Mouse (Mus musculus): ENCODE measurements around the gene Gm10273. TPM values are rescaled to one million over a fixed set of nuclear protein-coding genes. Genes with fewer than 3 reads are reported as not detected.
A peak's percentile ranks its signal among the peaks of the same experiment; 100 is the strongest.

The Gm10273 gene
- total and polyA plus RNA-seq, 2 experiments from 2014 or later: 4.6 to 11.2 TPM

DNA sequence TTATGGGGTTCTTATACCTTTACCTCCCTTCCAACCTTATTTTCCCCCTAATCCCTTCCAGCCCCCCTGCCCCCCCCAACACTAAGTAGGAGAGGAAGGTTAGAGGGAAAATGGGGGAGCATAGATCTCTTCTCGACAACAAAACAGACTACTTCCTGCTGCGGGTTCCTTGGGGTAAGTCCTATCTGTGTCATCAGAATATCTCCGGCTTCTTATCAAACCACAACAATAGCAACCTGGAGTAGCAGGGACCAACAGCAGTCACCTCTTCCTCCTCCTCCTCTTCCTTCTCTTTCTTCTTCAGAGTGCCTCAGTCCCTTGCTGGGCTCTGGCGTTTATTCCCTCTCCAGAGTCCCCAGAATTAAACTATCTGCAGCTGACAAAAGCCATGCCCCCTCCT lies 3.5 kb upstream of the Gm10273 start:
- no peaks in the 10 kb centered on the region for H3K27me3 ChIP-seq (ENCODE audit: insufficient read depth, low read length)
- 77% methylated on average over 4 of the region's 4 CpGs for WGBS
- DNase-seq (no peak), ATAC-seq (no peak)
- H3K4me2 ChIP-seq (ENCODE audit: low read depth): no peak overlapping the region
- TF ChIP-seq CTCF (IDR thresholded peaks at IDR 0.05; ENCODE audit: low read depth): no peak
- no peak overlapping the region for H3K9ac ChIP-seq
- no peaks in the 10 kb centered on the region for H3K36me3 ChIP-seq (ENCODE audit: insufficient read depth)
- no peak overlapping the region for H3K27ac ChIP-seq (ENCODE audit: low read depth, low read length)
- no peaks in the 10 kb centered on the region for H3K4me1 ChIP-seq (ENCODE audit: insufficient read depth)
- H3K4me3 ChIP-seq (ENCODE audit: low read depth, low read length): no peak overlapping the region
- 0 out of 2 replicates have a peak, but pooled peaks cover 11% of the 10 kb centered on the region for H3K9me3 ChIP-seq (ENCODE audit: low read length)

DNA sequence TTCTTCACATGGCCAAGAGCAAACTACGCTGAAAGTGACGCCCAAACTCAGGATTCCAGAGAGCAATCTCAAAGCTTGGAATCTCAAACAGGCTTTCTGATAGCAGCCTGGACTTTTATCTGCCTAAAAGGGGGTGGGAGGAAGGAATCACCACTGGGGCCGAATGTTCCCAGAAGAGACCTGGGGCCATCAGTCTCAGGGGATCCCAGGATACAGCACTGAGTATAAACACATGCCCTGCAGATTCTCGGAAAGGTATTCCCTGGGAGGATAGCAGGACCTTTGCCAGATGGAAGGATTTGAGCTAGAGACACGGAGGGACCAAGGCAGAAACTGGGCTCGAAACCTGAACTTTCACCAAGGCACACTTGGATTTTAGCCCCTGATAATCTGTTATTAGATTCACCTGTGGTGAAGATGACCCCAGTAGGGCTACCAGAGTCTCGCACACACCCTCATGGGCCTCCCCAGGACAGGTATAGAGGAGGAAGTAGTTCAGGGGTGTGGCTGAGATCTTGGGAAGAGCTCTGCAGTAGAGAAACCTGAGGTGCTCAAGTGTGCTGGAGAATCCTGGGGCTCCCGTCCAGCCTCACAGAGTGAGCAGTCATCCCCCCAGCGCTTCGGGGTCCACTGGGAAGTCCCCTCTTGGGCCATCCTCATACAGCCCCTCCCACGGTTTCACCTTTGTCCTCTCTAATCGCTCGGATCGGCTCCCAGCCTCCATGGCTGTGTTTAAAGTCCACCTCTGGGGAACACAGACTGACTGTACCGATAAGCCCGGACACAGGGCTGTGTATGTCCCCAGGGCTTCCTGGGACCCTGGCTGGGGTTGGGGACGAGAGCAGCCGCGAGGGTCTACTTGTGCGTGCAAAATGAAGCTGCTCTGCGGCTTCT lies 7.7 kb downstream of the Gm10273 start, which contains the start of gene Pla2g12b:
Gene Pla2g12b (plus strand): TSS at position 762 of the 894 bp plus-strand sequence.
- DNase-seq (no peak), ATAC-seq (no peak)
- 79% methylated on average over 21 of the region's 21 CpGs for WGBS
- no peaks in the 10 kb centered on the region for H3K9me3 ChIP-seq (ENCODE audit: low read length)
- H3K4me2 ChIP-seq (ENCODE audit: low read depth): no peak within 1 kb of the TSS
- H3K9ac ChIP-seq: no peak within 1 kb of the TSS
- no peak within 1 kb of the TSS for H3K4me3 ChIP-seq (ENCODE audit: low read depth, low read length)
- no peaks in the 10 kb centered on the region for H3K4me1 ChIP-seq (ENCODE audit: insufficient read depth)
- H3K27me3 ChIP-seq (ENCODE audit: insufficient read depth, low read length): no peaks in the 10 kb centered on the region
- no peaks in the 10 kb centered on the region for H3K36me3 ChIP-seq (ENCODE audit: insufficient read depth)
- no peak for TF ChIP-seq CTCF (IDR thresholded peaks at IDR 0.05; ENCODE audit: low read depth)
- no peak within 1 kb of the TSS for H3K27ac ChIP-seq (ENCODE audit: low read depth, low read length)

DNA sequence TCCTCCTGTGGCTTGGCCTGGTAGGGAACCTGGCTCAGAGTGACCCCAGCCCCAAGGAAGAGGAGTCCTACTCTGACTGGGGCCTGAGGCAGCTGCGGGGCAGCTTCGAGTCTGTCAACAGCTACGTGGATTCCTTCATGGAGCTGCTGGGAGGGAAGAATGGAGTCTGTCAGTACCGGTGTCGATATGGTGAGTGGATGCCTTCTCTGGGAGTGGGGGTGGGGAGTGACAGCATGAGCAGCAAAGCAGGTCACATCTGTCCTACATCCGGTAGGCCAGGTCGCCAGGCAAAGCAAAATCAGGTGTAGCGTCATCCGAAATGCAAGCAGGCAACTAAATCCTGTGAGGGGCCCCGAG lies 8.3 kb downstream of the Gm10273 start:
- no peak overlapping the region for H3K4me2 ChIP-seq (ENCODE audit: low read depth)
- no peak for ATAC-seq
- H3K4me1 ChIP-seq (ENCODE audit: insufficient read depth): 0 out of 2 replicates have a peak, but pooled peaks cover 3% of the 10 kb centered on the region
- WGBS: 85% methylated on average over 10 of the region's 10 CpGs
- no peak for DNase-seq
- no peak overlapping the region for H3K4me3 ChIP-seq (ENCODE audit: low read depth, low read length)
- H3K27me3 ChIP-seq (ENCODE audit: insufficient read depth, low read length): no peaks in the 10 kb centered on the region
- no peaks in the 10 kb centered on the region for H3K9me3 ChIP-seq (ENCODE audit: low read length)
- no peak for TF ChIP-seq CTCF (IDR thresholded peaks at IDR 0.05; ENCODE audit: low read depth)
- no peak overlapping the region for H3K9ac ChIP-seq
- no peaks in the 10 kb centered on the region for H3K36me3 ChIP-seq (ENCODE audit: insufficient read depth)
- no peak overlapping the region for H3K27ac ChIP-seq (ENCODE audit: low read depth, low read length)

DNA sequence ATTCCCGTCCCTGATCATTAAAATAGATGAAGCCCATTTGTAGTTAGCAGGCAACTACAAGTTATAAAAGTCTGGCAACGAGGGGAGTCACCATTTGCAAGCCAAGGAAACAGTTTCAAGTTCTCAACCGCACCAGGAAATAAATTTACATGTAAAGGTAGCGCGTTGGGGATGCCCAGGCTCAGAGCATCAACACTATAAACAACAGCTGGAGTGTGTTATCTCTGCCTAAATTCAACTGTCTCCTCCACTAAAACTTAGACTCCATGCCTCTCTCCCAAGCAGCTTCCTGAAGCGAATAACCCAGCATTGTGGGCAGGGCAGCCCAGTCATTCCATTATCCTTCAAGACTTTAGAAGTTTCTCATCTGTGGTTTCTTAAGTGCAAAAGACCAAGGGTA lies 13.1 kb downstream of the Gm10273 start:
- DNase-seq (no peak), ATAC-seq (no peak)
- H3K36me3 ChIP-seq (ENCODE audit: insufficient read depth): no peaks in the 10 kb centered on the region
- H3K9ac ChIP-seq: no peak overlapping the region
- no peak overlapping the region for H3K27ac ChIP-seq (ENCODE audit: low read depth, low read length)
- H3K4me1 ChIP-seq (ENCODE audit: insufficient read depth): 0 out of 2 replicates have a peak, but pooled peaks cover 4% of the 10 kb centered on the region
- 57% methylated on average over 6 of the region's 6 CpGs for WGBS
- no peak overlapping the region for H3K4me3 ChIP-seq (ENCODE audit: low read depth, low read length)
- H3K27me3 ChIP-seq (ENCODE audit: insufficient read depth, low read length): no peaks in the 10 kb centered on the region
- no peaks in the 10 kb centered on the region for H3K9me3 ChIP-seq (ENCODE audit: low read length)
- H3K4me2 ChIP-seq (ENCODE audit: low read depth): no peak overlapping the region
- TF ChIP-seq CTCF (IDR thresholded peaks at IDR 0.05; ENCODE audit: low read depth): no peak

DNA sequence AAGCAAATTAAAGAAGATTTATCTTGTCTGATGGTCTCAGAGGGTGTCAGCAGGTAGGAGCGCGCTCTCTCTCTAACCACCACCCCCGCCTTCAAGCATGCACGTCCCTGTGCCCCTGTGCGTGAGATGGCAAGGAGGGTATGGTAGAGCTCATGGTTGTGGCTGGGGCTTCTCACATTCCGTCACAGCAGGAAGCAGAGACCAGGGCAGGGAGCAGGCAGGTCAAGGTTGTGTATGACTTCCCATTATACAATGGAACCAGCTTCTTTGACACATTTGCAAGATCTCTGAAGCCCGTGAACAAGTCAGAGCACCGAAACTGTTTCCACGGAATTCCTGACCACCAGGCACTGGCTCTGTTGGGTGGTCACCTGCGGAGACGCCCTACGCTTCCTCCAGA lies 14.8 kb downstream of the Gm10273 start:
- no peaks in the 10 kb centered on the region for H3K36me3 ChIP-seq (ENCODE audit: insufficient read depth)
- H3K9ac ChIP-seq: no peak overlapping the region
- 91% methylated on average over 12 of the region's 12 CpGs for WGBS
- 0 out of 2 replicates have a peak, but pooled peaks cover 4% of the 10 kb centered on the region for H3K4me1 ChIP-seq (ENCODE audit: insufficient read depth)
- no peak for ATAC-seq
- H3K27ac ChIP-seq (ENCODE audit: low read depth, low read length): no peak overlapping the region
- DNase-seq: no peak
- no peak for TF ChIP-seq CTCF (IDR thresholded peaks at IDR 0.05; ENCODE audit: low read depth)
- H3K4me2 ChIP-seq (ENCODE audit: low read depth): no peak overlapping the region
- no peaks in the 10 kb centered on the region for H3K27me3 ChIP-seq (ENCODE audit: insufficient read depth, low read length)
- no peak overlapping the region for H3K4me3 ChIP-seq (ENCODE audit: low read depth, low read length)
- H3K9me3 ChIP-seq (ENCODE audit: low read length): no peaks in the 10 kb centered on the region

DNA sequence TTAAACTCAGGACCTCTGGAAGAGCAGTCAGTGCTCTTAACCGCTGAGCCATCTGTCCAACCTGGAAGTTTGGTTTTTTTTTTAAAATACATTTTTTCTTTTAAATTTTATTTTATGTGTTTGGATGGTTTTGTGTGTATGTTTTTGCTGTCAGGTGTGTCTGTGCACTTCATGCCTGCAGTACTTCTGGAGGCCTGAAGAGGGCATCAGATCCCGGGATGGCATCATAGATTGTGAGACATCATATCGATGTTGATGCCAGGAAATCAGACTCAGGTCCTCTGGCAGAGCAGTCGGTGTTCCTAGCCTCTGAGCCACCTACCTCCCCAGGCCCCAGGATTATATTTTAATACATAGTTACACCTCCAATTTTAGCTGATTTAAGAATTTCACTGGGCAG lies 18.3 kb downstream of the Gm10273 start:
- Histone ChIP-seq H3K4me1 (ENCODE audit: insufficient read depth) (0 out of 2 replicates have a peak, but pooled peaks cover under 1% of the 10 kb centered on the region), H3K9me3 (ENCODE audit: low read length) (no peaks in the 10 kb centered on the region), H3K4me3 (ENCODE audit: low read depth, low read length) (no peak overlapping the region), H3K27ac (ENCODE audit: low read depth, low read length) (no peak overlapping the region), H3K4me2 (ENCODE audit: low read depth) (no peak overlapping the region), H3K27me3 (ENCODE audit: insufficient read depth, low read length) (no peaks in the 10 kb centered on the region), H3K9ac (no peak overlapping the region), H3K36me3 (ENCODE audit: insufficient read depth) (no peaks in the 10 kb centered on the region)
- no peak for ATAC-seq
- peak; percentile 17; the same call in 1 of the 2 replicates for TF ChIP-seq CTCF (IDR thresholded peaks at IDR 0.05; ENCODE audit: low read depth)
- no peak for DNase-seq
- WGBS: 94% methylated on average over 4 of the region's 4 CpGs

DNA sequence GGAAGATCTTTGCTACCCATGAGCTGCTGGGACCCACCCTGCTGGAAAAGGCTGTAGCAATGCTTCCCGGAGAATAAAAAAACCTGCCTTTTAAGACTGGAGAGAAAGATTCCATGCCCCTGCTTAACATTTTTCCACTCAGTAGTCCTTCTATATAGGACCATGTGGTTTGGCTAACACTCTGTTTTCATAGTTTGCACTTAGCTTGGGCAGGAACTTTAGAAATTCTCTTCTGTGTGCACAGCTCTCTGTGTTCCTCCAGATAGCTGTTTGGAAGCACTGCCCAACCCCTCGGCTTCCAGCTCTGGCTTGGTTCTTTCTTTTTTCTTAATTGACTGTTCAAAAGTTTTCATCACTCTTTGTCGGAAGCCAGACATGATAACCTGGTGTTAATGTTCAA lies 21.2 kb downstream of the Gm10273 start:
- no peaks in the 10 kb centered on the region for H3K9me3 ChIP-seq (ENCODE audit: low read length)
- no peak for DNase-seq

More for the DNA sequence above, 21.2 kb downstream of the Gm10273 start:
- no peak for TF ChIP-seq CTCF (IDR thresholded peaks at IDR 0.05; ENCODE audit: low read depth)
- Histone ChIP-seq H3K4me3 (ENCODE audit: low read depth, low read length) (no peak overlapping the region), H3K4me2 (ENCODE audit: low read depth) (no peak overlapping the region), H3K9ac (no peak overlapping the region), H3K27me3 (ENCODE audit: insufficient read depth, low read length) (no peaks in the 10 kb centered on the region), H3K36me3 (ENCODE audit: insufficient read depth) (no peaks in the 10 kb centered on the region), H3K4me1 (ENCODE audit: insufficient read depth) (no peaks in the 10 kb centered on the region), H3K27ac (ENCODE audit: low read depth, low read length) (no peak overlapping the region)
- 92% methylated on average over 3 of the region's 3 CpGs for WGBS
- no peak for ATAC-seq

Measured in forebrain, postnatal 0 days (tissue).